ENCODE assay signal across 15 mouse cellular contexts in genomic region chr19:54041029-54041367, GRCm38 (mm10). TPM values are rescaled to one million over a fixed set of nuclear protein-coding genes. Genes with fewer than 3 reads are reported as not detected.
DNase-seq lines count a peak whose midpoint lies in the region; ATAC-seq and TF ChIP-seq lines count a peak whose summit lies in the region.
"Had no signal": no experiment of that assay in that cellular context is flagged by ENCODE, and none has a peak within 500 bp of the region (broad histone marks: within the 10 kb centered on the region; RNA-seq: fewer than 3 reads in every experiment).

No protein-coding gene starts in this region.

- H3K4me3 ChIP-seq in midbrain, embryonic 11.5 days (ENCODE audit: low read depth, low read length): no peak overlapping the region
- H3K4me3 ChIP-seq in midbrain, embryonic 13.5 days (replicated peaks): no peak overlapping the region
- H3K4me3 ChIP-seq in stomach, embryonic 14.5 days (ENCODE audit: low read depth, low read length): no peak overlapping the region
- H3K4me3 ChIP-seq in kidney, adult 2 months (ENCODE audit: insufficient read depth, low read depth, low read length): no peak overlapping the region
- H3K4me3 ChIP-seq: erythroblast, embryonic 14.5 days; limb, embryonic 15.5 days; myocyte had no signal

- TF ChIP-seq CTCF in kidney, adult 2 months (conservative IDR thresholded peaks at IDR 0.05; ENCODE audit: insufficient read depth, insufficient read length, low read depth, low read length): no peak

- peak; percentile 30 for DNase-seq in cerebellum, adult 9-10 months
- DNase-seq in midbrain, embryonic 11.5 days (ENCODE audit: low spot score, missing footprints): peak; percentile 82
- DNase-seq in adrenal gland, postnatal 36 days: no peak
- DNase-seq in kidney, adult 2 months: no peak
- DNase-seq: gastrocnemius, postnatal 10 days; layer of hippocampus, adult 9-11 months; right cerebral cortex, postnatal 25 days had no signal

- no peak for ATAC-seq in cerebellum, adult (ENCODE audit: insufficient number of reproducible peaks, low FRiP score, low TSS enrichment)
- ATAC-seq in midbrain, embryonic 11.5 days (ENCODE audit: low FRiP score): no peak
- ATAC-seq in midbrain, embryonic 13.5 days: no peak
- ATAC-seq in hematopoietic stem cell, adult 5-6 weeks (replicated peaks in 1 of 2; ENCODE audit: insufficient read depth in 1 of 2, low FRiP score in 2 of 2, low TSS enrichment in 1 of 2, low read depth in 1 of 2, poor library complexity in 2 of 2, severe bottlenecking in 2 of 2): peak; percentile 47 to 57; a peak in 3 of 4 replicates
- ATAC-seq in stomach, embryonic 14.5 days (ENCODE audit: insufficient number of reproducible peaks, insufficient read depth, low FRiP score, low read depth): no peak
- ATAC-seq: hindbrain, embryonic 16.5 days had no signal

- H3K4me1 ChIP-seq in midbrain, embryonic 11.5 days (ENCODE audit: control insufficient read depth, insufficient read depth, low read length): peaks cover 7% of the 10 kb centered on the region
- H3K4me1 ChIP-seq in midbrain, embryonic 13.5 days (replicated peaks): peaks cover 12% of the 10 kb centered on the region
- H3K4me1 ChIP-seq in stomach, embryonic 14.5 days (ENCODE audit: control insufficient read depth, insufficient read depth, low read length): peaks cover 10% of the 10 kb centered on the region; the same call in 1 of the 2 replicates
- no peaks in the 10 kb centered on the region for H3K4me1 ChIP-seq in kidney, adult 2 months (ENCODE audit: control insufficient read depth, insufficient read depth, low read length)

- no peak for TF ChIP-seq POLR2A in kidney, adult 2 months (IDR thresholded peaks at IDR 0.05; ENCODE audit: low read depth, low read length)

- H3K27me3 ChIP-seq in midbrain, embryonic 11.5 days (ENCODE audit: control insufficient read depth, insufficient read depth, low read length): peaks cover 9% of the 10 kb centered on the region
- H3K27me3 ChIP-seq in midbrain, embryonic 13.5 days: peaks cover 7% of the 10 kb centered on the region
- 0 out of 2 replicates have a peak, but pooled peaks cover under 1% of the 10 kb centered on the region for H3K27me3 ChIP-seq in stomach, embryonic 14.5 days (ENCODE audit: control insufficient read depth, insufficient read depth, low read length)
- no peaks in the 10 kb centered on the region; the same call in 1 of the 2 replicates for H3K27me3 ChIP-seq in kidney, adult 2 months (replicated peaks; ENCODE audit: control insufficient read depth, insufficient read depth, low read length)

- WGBS in midbrain, embryonic 11.5 days: 35% methylated on average over 5 of the region's 5 CpGs
- 43% methylated on average over 5 of the region's 5 CpGs for WGBS in midbrain, embryonic 13.5 days
- 24% methylated on average over 5 of the region's 5 CpGs for WGBS in stomach, embryonic 14.5 days
- WGBS in kidney, adult 2 months: 20% methylated on average over 5 of the region's 5 CpGs

- no peak overlapping the region for H3K9ac ChIP-seq in midbrain, embryonic 11.5 days (ENCODE audit: low read length)
- no peak overlapping the region for H3K9ac ChIP-seq in midbrain, embryonic 13.5 days (replicated peaks)
- H3K9ac ChIP-seq in stomach, embryonic 14.5 days (replicated peaks; ENCODE audit: low read depth, low read length): no peak overlapping the region
- H3K9ac ChIP-seq: limb, embryonic 15.5 days had no signal

- no peak overlapping the region for H3K4me2 ChIP-seq in midbrain, embryonic 11.5 days
- H3K4me2 ChIP-seq in midbrain, embryonic 13.5 days (replicated peaks): no peak overlapping the region
- H3K4me2 ChIP-seq in stomach, embryonic 14.5 days (replicated peaks; ENCODE audit: low read depth, low read length): no peak overlapping the region
- H3K4me2 ChIP-seq: limb, embryonic 15.5 days had no signal

- no peaks in the 10 kb centered on the region for H3K36me3 ChIP-seq in midbrain, embryonic 11.5 days (ENCODE audit: control insufficient read depth, insufficient read depth, low read length)
- 0 out of 2 replicates have a peak, but pooled peaks cover 4% of the 10 kb centered on the region for H3K36me3 ChIP-seq in midbrain, embryonic 13.5 days
- H3K36me3 ChIP-seq in stomach, embryonic 14.5 days (ENCODE audit: control insufficient read depth, insufficient read depth, low read length): no peaks in the 10 kb centered on the region
- H3K36me3 ChIP-seq in kidney, adult 2 months (ENCODE audit: control insufficient read depth, insufficient read depth, low read length): no peaks in the 10 kb centered on the region

- no peak overlapping the region for H3K27ac ChIP-seq in midbrain, embryonic 11.5 days (ENCODE audit: low read depth, low read length)
- no peak overlapping the region for H3K27ac ChIP-seq in midbrain, embryonic 13.5 days
- H3K27ac ChIP-seq in stomach, embryonic 14.5 days (ENCODE audit: low read length): peak overlapping the region; percentile 61
- H3K27ac ChIP-seq in kidney, adult 2 months (ENCODE audit: insufficient read depth, low read depth, low read length): no peak overlapping the region
- H3K27ac ChIP-seq: limb, embryonic 15.5 days had no signal

- H3K9me3 ChIP-seq in midbrain, embryonic 11.5 days (ENCODE audit: control insufficient read depth, low read length): no peaks in the 10 kb centered on the region
- no peaks in the 10 kb centered on the region for H3K9me3 ChIP-seq in midbrain, embryonic 13.5 days
- H3K9me3 ChIP-seq in stomach, embryonic 14.5 days (ENCODE audit: control insufficient read depth, low read depth, low read length): no peaks in the 10 kb centered on the region
- H3K9me3 ChIP-seq: limb, embryonic 15.5 days had no signal

RNA-seq across cellular contexts. Expression of gene Adra2a, which starts 3.0 kb away (rescaled TPM):
- polyA plus RNA-seq in midbrain, embryonic 11.5 days (2014; fragmentation: Nextera tagmentation; extraction: Ambion mirVana): 1.3 and 1.4 TPM in 2 replicates
- 1.9 TPM in 2 replicates for polyA plus RNA-seq in midbrain, embryonic 13.5 days (2015; fragmentation: Nextera tagmentation; extraction: Ambion mirVana)
- total RNA-seq in hematopoietic stem cell, adult 5-6 weeks (2017): 0.31 and 0.35 TPM in 2 replicates
- 0.48 and 0.78 TPM in 2 replicates for polyA plus RNA-seq in stomach, embryonic 14.5 days (2014; fragmentation: Nextera tagmentation; extraction: Ambion mirVana)
- total RNA-seq in adrenal gland, postnatal 36 days (2021): under 1 TPM; 0.36 to 0.40 TPM
- polyA plus RNA-seq in kidney, adult 2 months (2012; rRNA removed): 1.8 TPM in 2 replicates

Comparison
In these comparisons a context has a peak if more than half of its experiments do, and no peak if none do; other contexts are left out.
1. DNase-seq: peak in cerebellum, adult 9-10 months (single experiment) and midbrain, embryonic 11.5 days (single experiment); none in adrenal gland, postnatal 36 days (0 of 2) and kidney, adult 2 months (single experiment).
2. ATAC-seq: peak in hematopoietic stem cell, adult 5-6 weeks (2 of 2); none in cerebellum, adult (single experiment), midbrain, embryonic 11.5 days (single experiment), midbrain, embryonic 13.5 days (single experiment) and stomach, embryonic 14.5 days (single experiment).